Mouse (Mus musculus) heart, adult 2 months (tissue): ENCODE measurements around the gene Slc27a2. TPM values are rescaled to one million over a fixed set of nuclear protein-coding genes. Genes with fewer than 3 reads are reported as not detected.

Experiments used
- DNase-seq, 2 experiments: peaks; one replicate each; pipeline ENCODE4 v3.0.0; 2021
- H3K27ac ChIP-seq: fragments of 200-600 bp; 2 replicates; pipeline ENCODE4 v1.8.1; 2022
- H3K27me3 ChIP-seq: fragments of 200-500 bp; 2 replicates; pipeline ENCODE4 v1.6.1; 2012; ENCODE audit warnings: mild to moderate bottlenecking, low read length, inconsistent platforms, mixed read lengths; ENCODE audit not compliant: control insufficient read depth, insufficient read depth
- H3K36me3 ChIP-seq: fragments of 200-500 bp; 2 replicates; pipeline ENCODE4 v1.6.1; 2012; ENCODE audit warnings: low read length, inconsistent platforms; ENCODE audit not compliant: control insufficient read depth, insufficient read depth
- H3K4me1 ChIP-seq: fragments of 200-500 bp; 2 replicates; pipeline ENCODE4 v1.6.1; 2011; ENCODE audit warnings: low read length; ENCODE audit not compliant: control insufficient read depth, insufficient read depth
- H3K4me3 ChIP-seq: fragments of 200-600 bp; 2 replicates; pipeline ENCODE4 v1.8.1; 2022
- H3K79me2 ChIP-seq: fragments of 200-500 bp; replicated peaks from 2 replicates; pipeline ENCODE4 v1.6.1; 2012; ENCODE audit warnings: mild to moderate bottlenecking, inconsistent platforms, low read length, moderate library complexity, mixed read lengths; ENCODE audit not compliant: control insufficient read depth, insufficient read depth
- H3K9ac ChIP-seq: fragments of 200-500 bp; 2 replicates; pipeline ENCODE4 v1.6.1; 2012; ENCODE audit warnings: low read depth, mild to moderate bottlenecking, control low read depth, inconsistent platforms, low read length, mixed read lengths
- CTCF ChIP-seq: fragments of 200-600 bp; IDR thresholded peaks from 2 replicates; pipeline ENCODE4 v1.8.1; 2022; ENCODE audit warnings: antibody characterized with exemption, mild to moderate bottlenecking, moderate library complexity
- EP300 ChIP-seq: fragments of 200-500 bp; IDR thresholded peaks from 2 replicates; pipeline ENCODE4 v1.6.1; 2011; ENCODE audit warnings: low read depth, low read length, control low read depth; ENCODE audit not compliant: insufficient read depth
- POLR2A ChIP-seq: fragments of 200-500 bp; IDR thresholded peaks from 2 replicates; pipeline ENCODE4 v1.6.1; 2011; ENCODE audit warnings: mild to moderate bottlenecking, low read depth, low read length, control low read depth; ENCODE audit not compliant: insufficient read depth
- WGBS: fragments of 180-500 bp; shearing (Covaris S2); methylation state at CpG from one replicate; pipeline ENCODE4 v1.1.7; 2018; 5-methylcytosine and 5-hydroxymethylcytosine counted together
- intact Hi-C: fragments of 180-260 bp; cut with DNase I; formaldehyde crosslinking; loops from one replicate; pipeline ENCODE4 v1.15.1; 2025
- polyA plus RNA-seq: library from polyadenylated mRNA; depleted of rRNA; stranded (reverse); fragments of >200 nt; gene quantifications from 2 replicates; pipeline ENCODE4 v1.2.3, GENCODE M21; 2012
- total RNA-seq, 2 experiments: library from RNA; stranded (reverse); gene quantifications; 2 replicates each; pipeline ENCODE4 v1.2.3; 2021

Gene Slc27a2
- total and polyA plus RNA-seq, 3 experiments, result 0.64 to 1.8 (median 0.78) TPM

- 74% methylated on average over 2 of the region's 2 CpGs for WGBS
- intact Hi-C loops, result loop anchor here (5.0 to 10.0 kb wide), 2 partner anchors 159 to 517 kb away; no protein-coding TSS in a partner anchor
- no peak overlapping the region for H3K4me3 ChIP-seq
Observed at GRCm38 (mm10) chr2:126524271-126524670, 27.9 kb upstream of the Slc27a2 start.

GRCm38 (mm10) chr2:126527461-126527860 is 24.7 kb upstream of the Slc27a2 start:
- Histone ChIP-seq H3K9ac (no peak overlapping the region), H3K36me3 (no peaks in the 10 kb centered on the region), H3K4me3 (no peak overlapping the region), H3K27ac (no peak overlapping the region), H3K4me1 (no peaks in the 10 kb centered on the region), H3K27me3 (no peaks in the 10 kb centered on the region), H3K79me2 (no peaks in the 10 kb centered on the region)
- WGBS, result 65% methylated on average over 8 of the region's 8 CpGs
- TF ChIP-seq EP300 (no peak), POLR2A (no peak), CTCF (no peak)
- intact Hi-C loops, result loop anchor here (10.0 kb wide), 1 partner anchor 163 kb away; no protein-coding TSS in a partner anchor
- DNase-seq, result no peak

More at GRCm38 (mm10) chr2:126524271-126524670, 27.9 kb upstream of the Slc27a2 start:
- TF ChIP-seq CTCF (no peak), POLR2A (no peak), EP300 (no peak)
- Histone ChIP-seq H3K9ac (no peak overlapping the region), H3K79me2 (no peaks in the 10 kb centered on the region), H3K27me3 (no peaks in the 10 kb centered on the region; the same call in 1 of the 2 replicates), H3K36me3 (no peaks in the 10 kb centered on the region), H3K4me1 (peaks cover 3% of the 10 kb centered on the region; the same call in 1 of the 2 replicates), H3K27ac (no peak overlapping the region)
- no peak for DNase-seq

GRCm38 (mm10) chr2:126530581-126530980 is 21.6 kb upstream of the Slc27a2 start:
- TF ChIP-seq CTCF, result no peak
- no peak for TF ChIP-seq POLR2A
- TF ChIP-seq EP300, result no peak
- H3K36me3 ChIP-seq, result no peaks in the 10 kb centered on the region
- no peaks in the 10 kb centered on the region for H3K79me2 ChIP-seq
- H3K4me3 ChIP-seq, result no peak overlapping the region
- no peak for DNase-seq
- intact Hi-C loops, result no loop called here
- no peak overlapping the region for H3K9ac ChIP-seq
- H3K27ac ChIP-seq, result no peak overlapping the region
- 72% methylated on average over 3 of the region's 3 CpGs for WGBS
- H3K4me1 ChIP-seq, result no peaks in the 10 kb centered on the region
- H3K27me3 ChIP-seq, result no peaks in the 10 kb centered on the region

- intact Hi-C loops, result no loop called here
- Histone ChIP-seq H3K79me2 (no peaks in the 10 kb centered on the region), H3K4me3 (no peak overlapping the region), H3K4me1 (no peaks in the 10 kb centered on the region), H3K36me3 (no peaks in the 10 kb centered on the region), H3K27me3 (no peaks in the 10 kb centered on the region), H3K27ac (no peak overlapping the region), H3K9ac (no peak overlapping the region)
- no peak for TF ChIP-seq CTCF
- TF ChIP-seq EP300, result no peak
- TF ChIP-seq POLR2A, result no peak
- no peak for DNase-seq
Observed at GRCm38 (mm10) chr2:126537654-126538053, 14.6 kb upstream of the Slc27a2 start.

GRCm38 (mm10) chr2:126540390-126540925 is 11.7 kb upstream of the Slc27a2 start:
- no peak overlapping the region for H3K27ac ChIP-seq
- DNase-seq, result no peak
- TF ChIP-seq EP300 (no peak), POLR2A (no peak), CTCF (no peak)
- no peaks in the 10 kb centered on the region for H3K36me3 ChIP-seq
- WGBS, result 62% methylated on average over 6 of the region's 6 CpGs
- H3K9ac ChIP-seq, result no peak overlapping the region
- H3K79me2 ChIP-seq, result no peaks in the 10 kb centered on the region
- no peaks in the 10 kb centered on the region for H3K4me1 ChIP-seq
- H3K27me3 ChIP-seq, result no peaks in the 10 kb centered on the region
- intact Hi-C loops, result no loop called here
- H3K4me3 ChIP-seq, result no peak overlapping the region

- no peak overlapping the region for H3K27ac ChIP-seq
- WGBS, result 90% methylated on average over 5 of the region's 5 CpGs
- intact Hi-C loops, result no loop called here
Observed at GRCm38 (mm10) chr2:126542211-126542610, 10.0 kb upstream of the Slc27a2 start.

More at GRCm38 (mm10) chr2:126542211-126542610, 10.0 kb upstream of the Slc27a2 start:
- Histone ChIP-seq H3K79me2 (no peaks in the 10 kb centered on the region), H3K9ac (no peak overlapping the region), H3K36me3 (no peaks in the 10 kb centered on the region), H3K4me1 (no peaks in the 10 kb centered on the region), H3K27me3 (no peaks in the 10 kb centered on the region), H3K4me3 (no peak overlapping the region)
- TF ChIP-seq EP300, result no peak
- no peak for TF ChIP-seq POLR2A
- TF ChIP-seq CTCF, result no peak
- no peak for DNase-seq
